Mouse (Mus musculus): Measurements from ENCODE around the gene Efl1. TPM values are rescaled to one million over a fixed set of nuclear protein-coding genes. Genes with fewer than 3 reads are reported as not detected.

Gene Efl1
- polyA plus RNA-seq, 1 experiment from 2014 or later, result 8.6 TPM

DNA sequence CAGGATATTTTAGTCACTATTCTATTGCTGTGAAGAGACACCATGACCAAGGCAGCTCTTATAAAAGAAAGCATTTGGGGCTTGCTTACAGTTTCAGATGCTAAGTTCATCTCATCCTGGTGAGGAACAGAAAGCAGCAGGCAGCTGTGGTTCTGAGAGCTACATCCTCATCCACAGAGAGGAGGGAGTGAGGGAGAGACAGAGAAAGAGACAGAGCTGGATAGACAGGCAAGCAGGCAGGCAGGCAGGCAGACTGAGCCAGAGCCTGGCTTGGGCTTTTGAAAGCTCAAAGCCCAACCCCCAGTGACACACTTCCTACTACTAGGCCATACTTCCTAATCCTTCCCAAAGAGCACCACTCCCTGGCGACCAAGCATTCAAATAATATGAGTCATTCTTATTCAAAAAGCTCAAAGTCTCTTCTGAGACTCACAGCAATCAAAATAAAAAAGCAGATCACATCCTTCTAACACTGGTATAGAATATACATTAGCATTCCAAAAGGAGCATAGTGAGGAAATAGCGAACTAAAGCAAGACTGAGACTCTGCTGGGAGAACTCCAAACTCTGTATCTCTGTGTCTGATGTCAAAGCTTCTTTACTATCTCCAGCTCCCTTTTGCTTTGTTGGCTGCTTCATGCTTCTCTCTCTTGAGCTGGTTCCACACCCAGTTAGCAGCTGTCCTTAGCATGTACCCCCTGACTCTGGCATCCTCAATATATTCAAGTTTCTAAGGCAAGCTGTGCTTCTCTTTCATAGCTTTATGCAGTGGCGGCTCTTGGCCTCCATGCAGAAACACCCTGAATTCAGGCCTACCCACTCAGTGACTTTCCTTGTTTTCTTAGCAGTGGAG is 86.6 kb downstream of the Efl1 start:
- no peak overlapping the region for H3K4me3 ChIP-seq (replicated peaks)
- no peak overlapping the region for H3K27ac ChIP-seq (replicated peaks)
- H3K9ac ChIP-seq, result no peak overlapping the region
- no peaks in the 10 kb centered on the region; the same call in 1 of the 2 replicates for H3K4me1 ChIP-seq (replicated peaks)
- 76% methylated on average over 3 of the region's 3 CpGs for WGBS (ENCODE audit: insufficient replicate concordance)
- H3K9me3 ChIP-seq (replicated peaks), result no peaks in the 10 kb centered on the region
- no peaks in the 10 kb centered on the region for H3K27me3 ChIP-seq
- no peak overlapping the region for H3K4me2 ChIP-seq
- 0 out of 2 replicates have a peak, but pooled peaks cover 7% of the 10 kb centered on the region for H3K36me3 ChIP-seq (replicated peaks)
- ATAC-seq (ENCODE audit: insufficient read depth), result no peak

DNA sequence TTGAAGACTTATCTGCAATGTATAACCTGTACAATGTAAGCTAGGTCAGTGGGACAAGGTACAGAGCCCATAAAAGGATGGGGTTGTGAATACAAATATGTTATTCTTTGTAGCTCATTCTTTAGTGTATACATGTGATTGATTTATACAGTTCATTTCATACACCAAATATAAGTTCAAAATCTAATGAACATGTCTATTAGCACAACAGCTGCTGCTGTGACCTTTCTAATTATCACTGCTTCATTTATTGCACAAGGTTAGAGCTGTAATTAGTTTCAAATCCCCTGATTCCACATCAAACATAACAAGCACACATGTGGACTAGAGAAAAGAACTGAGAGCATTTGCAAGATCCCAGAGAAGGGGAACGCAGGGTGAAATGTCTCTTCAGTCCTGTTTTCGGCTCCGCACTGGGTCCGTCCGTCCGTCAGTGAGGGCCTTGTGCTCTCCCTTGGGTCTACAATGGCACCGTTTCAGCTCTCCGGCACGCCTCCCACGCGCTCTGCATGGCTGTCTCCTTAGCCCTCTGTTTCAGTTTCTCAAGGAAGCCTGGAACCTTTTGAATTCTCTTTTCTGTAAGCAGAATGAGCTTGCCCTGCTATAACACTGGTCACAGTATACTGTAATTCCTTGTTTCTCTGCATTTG is 94.8 kb downstream of the Efl1 start:
- Histone ChIP-seq H3K36me3 (replicated peaks) (no peaks in the 10 kb centered on the region), H3K27me3 (no peaks in the 10 kb centered on the region), H3K4me2 (no peak overlapping the region), H3K9me3 (replicated peaks) (no peaks in the 10 kb centered on the region), H3K4me3 (replicated peaks) (no peak overlapping the region), H3K4me1 (replicated peaks) (no peaks in the 10 kb centered on the region; the same call in 1 of the 2 replicates), H3K9ac (no peak overlapping the region), H3K27ac (replicated peaks) (no peak overlapping the region)
- WGBS (ENCODE audit: insufficient replicate concordance), result 77% methylated on average over 11 of the region's 11 CpGs
- no peak for ATAC-seq (ENCODE audit: insufficient read depth)

DNA sequence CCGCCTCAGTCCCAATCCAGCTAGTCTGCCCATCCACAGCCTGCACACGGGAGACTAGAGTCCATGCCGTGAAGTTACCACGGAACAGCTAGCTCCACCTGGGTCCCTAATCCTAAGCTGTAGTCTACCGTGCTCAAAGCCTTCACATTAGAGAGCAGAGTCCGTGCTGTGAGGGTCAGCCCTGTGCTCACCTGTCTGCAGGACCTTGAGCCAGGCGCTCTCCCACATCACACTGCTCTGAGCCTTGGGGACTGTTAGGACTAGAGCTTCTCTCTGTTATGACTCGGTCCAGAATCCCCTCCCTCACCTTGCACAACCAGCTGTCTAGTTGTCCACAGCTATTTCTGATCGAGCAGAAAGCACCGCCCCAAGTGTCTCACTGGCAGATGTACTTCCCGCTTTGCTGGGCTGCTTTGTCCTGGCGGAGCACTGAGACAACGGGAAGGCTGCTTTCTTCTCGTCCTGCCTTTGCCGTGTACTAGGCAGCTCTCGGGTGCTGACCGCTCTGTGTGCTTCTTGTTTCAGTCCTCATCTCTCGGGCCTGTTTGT is 95.8 kb downstream of the Efl1 start:
- no peak for ATAC-seq (ENCODE audit: insufficient read depth)
- WGBS (ENCODE audit: insufficient replicate concordance), result 50% methylated on average over 18 of the region's 18 CpGs
- Histone ChIP-seq H3K27ac (replicated peaks) (no peak overlapping the region), H3K4me2 (no peak overlapping the region), H3K4me3 (replicated peaks) (no peak overlapping the region), H3K9me3 (replicated peaks) (no peaks in the 10 kb centered on the region), H3K27me3 (no peaks in the 10 kb centered on the region), H3K4me1 (replicated peaks) (peaks cover 6% of the 10 kb centered on the region; the same call in 1 of the 2 replicates), H3K9ac (no peak overlapping the region), H3K36me3 (replicated peaks) (no peaks in the 10 kb centered on the region)

DNA sequence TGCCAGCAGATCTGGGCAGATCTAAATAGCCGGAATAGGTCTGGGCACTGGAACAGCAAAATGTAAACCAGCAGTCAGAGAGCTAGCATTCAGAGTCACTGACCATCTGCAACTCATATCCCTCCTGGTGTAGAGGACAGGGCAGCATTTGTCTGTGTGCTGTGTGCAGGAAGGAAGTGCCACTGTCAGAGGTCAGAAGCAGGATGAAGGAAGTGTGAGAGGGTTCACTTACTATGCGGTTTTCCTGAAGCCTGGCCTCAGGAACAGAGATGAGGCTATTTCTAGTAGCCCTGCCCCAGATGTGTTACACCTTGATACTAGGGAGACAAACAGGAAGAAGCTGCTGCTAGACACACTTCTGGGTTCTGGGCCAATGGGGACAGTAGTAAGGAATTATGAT is 100.4 kb downstream of the Efl1 start:
- no peaks in the 10 kb centered on the region for H3K9me3 ChIP-seq (replicated peaks)
- no peaks in the 10 kb centered on the region for H3K27me3 ChIP-seq
- no peak overlapping the region for H3K4me3 ChIP-seq (replicated peaks)
- peaks cover 8% of the 10 kb centered on the region; the same call in 1 of the 2 replicates for H3K4me1 ChIP-seq (replicated peaks)
- 30% methylated on average over 2 of the region's 2 CpGs for WGBS (ENCODE audit: insufficient replicate concordance)
- H3K36me3 ChIP-seq (replicated peaks), result 0 out of 2 replicates have a peak, but pooled peaks cover 5% of the 10 kb centered on the region
- no peak overlapping the region for H3K4me2 ChIP-seq
- H3K9ac ChIP-seq, result no peak overlapping the region
- no peak overlapping the region for H3K27ac ChIP-seq (replicated peaks)
- 0 out of 2 replicates have a peak, but pooled peaks have one; percentile 25 for ATAC-seq (ENCODE audit: insufficient read depth)

DNA sequence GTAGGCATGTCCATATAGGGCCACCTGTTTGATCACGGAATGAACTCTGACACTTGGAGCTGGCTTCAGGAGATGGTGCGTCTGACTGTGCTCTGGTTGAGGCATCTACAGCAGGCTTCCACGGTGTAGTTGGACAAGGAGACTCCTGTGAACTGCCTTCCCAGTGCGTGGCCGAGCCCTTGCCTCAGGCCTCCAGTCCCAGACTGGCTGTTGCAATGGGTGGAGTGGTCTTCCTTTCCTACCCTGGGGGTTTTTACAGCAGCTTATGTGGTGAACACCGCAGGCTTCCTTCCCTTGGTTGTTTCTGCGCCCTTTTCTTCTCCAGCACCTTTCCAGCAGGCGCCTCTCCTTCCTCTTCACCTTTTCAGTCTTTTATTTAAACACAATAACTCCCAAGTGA is 100.8 kb downstream of the Efl1 start:
- 31% methylated on average over 8 of the region's 8 CpGs for WGBS (ENCODE audit: insufficient replicate concordance)
- no peak overlapping the region for H3K27ac ChIP-seq (replicated peaks)

DNA sequence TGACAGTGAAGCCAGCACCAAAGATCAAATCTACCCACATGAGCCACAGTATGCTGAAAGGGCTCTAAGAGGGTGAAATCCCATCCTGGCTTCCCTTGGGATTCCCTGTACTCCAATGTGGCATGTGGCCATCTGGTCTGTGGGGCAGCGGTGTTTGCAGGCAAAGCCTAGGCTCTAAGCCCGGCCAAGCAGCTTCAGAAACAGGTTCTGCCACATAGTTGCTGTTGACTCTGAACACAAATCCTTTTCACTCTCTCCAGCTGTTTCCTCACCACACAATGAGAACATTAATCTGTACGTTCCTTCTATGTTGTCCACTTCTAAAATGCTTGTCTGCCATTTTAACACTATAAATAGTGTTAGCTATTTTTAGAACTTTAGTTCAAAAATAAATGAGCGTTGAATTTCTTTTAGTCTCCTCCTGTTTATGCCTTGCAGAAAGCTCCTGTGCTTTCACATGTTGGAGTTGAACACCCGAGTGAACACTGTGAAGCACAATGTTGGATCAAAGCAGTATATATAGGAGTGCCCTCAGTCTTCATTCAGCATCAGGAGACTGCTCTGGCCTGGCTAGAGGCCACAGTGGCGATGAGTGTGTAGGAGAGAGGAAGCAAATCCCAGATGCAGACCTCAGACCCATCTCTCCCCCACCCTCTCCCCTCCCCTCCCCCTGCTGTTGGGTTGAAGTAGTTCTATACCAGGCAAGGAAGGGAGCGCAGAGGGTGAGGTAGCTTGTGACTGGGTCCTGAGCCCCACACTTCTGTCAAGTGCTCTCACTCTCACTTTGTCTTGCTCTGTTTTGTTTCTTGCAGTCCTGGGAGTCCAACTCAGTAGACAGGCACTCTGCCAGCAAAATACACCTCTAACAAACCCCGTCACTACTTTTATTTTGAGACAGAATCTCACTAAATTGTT is 104.0 kb downstream of the Efl1 start:
- Histone ChIP-seq H3K4me2 (no peak overlapping the region), H3K9me3 (replicated peaks) (no peaks in the 10 kb centered on the region), H3K4me1 (replicated peaks) (0 out of 2 replicates have a peak, but pooled peaks cover 8% of the 10 kb centered on the region), H3K27me3 (no peaks in the 10 kb centered on the region), H3K9ac (no peak overlapping the region), H3K36me3 (replicated peaks) (peaks cover 9% of the 10 kb centered on the region; the same call in 1 of the 2 replicates), H3K4me3 (replicated peaks) (no peak overlapping the region), H3K27ac (replicated peaks) (no peak overlapping the region)
- ATAC-seq (ENCODE audit: insufficient read depth), result no peak
- 66% methylated on average over 8 of the region's 8 CpGs for WGBS (ENCODE audit: insufficient replicate concordance)

More for the DNA sequence above, 100.8 kb downstream of the Efl1 start:
- H3K4me2 ChIP-seq, result no peak overlapping the region
- 0 out of 2 replicates have a peak, but pooled peaks cover 5% of the 10 kb centered on the region for H3K36me3 ChIP-seq (replicated peaks)
- H3K9ac ChIP-seq, result no peak overlapping the region
- peaks cover 8% of the 10 kb centered on the region; the same call in 1 of the 2 replicates for H3K4me1 ChIP-seq (replicated peaks)
- no peaks in the 10 kb centered on the region for H3K27me3 ChIP-seq
- no peaks in the 10 kb centered on the region for H3K9me3 ChIP-seq (replicated peaks)
- no peak overlapping the region for H3K4me3 ChIP-seq (replicated peaks)
- ATAC-seq (ENCODE audit: insufficient read depth), result no peak

DNA sequence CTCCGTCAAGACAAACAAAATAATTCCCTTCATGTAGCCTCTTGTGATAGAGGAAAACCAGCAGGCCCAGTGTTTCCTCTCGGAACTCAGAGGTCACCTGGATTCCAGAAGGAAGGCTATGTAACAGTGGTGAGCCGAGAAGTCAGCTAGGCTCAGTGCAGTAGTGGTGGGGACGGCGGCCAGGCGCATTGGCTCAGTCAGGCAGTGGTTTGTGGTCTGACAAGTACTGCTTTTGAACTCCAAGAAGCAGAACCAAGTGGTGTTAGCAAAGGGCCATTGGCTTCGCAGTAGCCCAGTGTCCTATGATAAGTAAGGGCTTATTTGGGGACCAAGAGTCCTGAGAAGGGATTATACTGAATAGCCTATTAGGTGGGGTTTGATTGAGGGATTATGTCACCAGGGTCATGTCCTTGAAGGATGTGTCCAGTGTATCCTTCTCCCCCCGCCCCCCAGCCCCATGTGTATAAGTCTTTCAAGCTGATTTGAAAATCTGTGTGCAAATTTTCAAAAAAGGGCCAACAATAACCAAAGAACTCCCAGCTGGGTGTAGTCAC is 107.3 kb downstream of the Efl1 start:
- no peak overlapping the region for H3K9ac ChIP-seq
- no peaks in the 10 kb centered on the region for H3K9me3 ChIP-seq (replicated peaks)
- WGBS (ENCODE audit: insufficient replicate concordance), result 56% methylated on average over 8 of the region's 8 CpGs
- ATAC-seq (ENCODE audit: insufficient read depth), result no peak
- no peak overlapping the region for H3K4me3 ChIP-seq (replicated peaks)
- peaks cover 9% of the 10 kb centered on the region; the same call in 1 of the 2 replicates for H3K36me3 ChIP-seq (replicated peaks)
- no peak overlapping the region for H3K27ac ChIP-seq (replicated peaks)
- H3K4me1 ChIP-seq (replicated peaks), result no peaks in the 10 kb centered on the region
- no peaks in the 10 kb centered on the region for H3K27me3 ChIP-seq
- H3K4me2 ChIP-seq, result no peak overlapping the region

DNA sequence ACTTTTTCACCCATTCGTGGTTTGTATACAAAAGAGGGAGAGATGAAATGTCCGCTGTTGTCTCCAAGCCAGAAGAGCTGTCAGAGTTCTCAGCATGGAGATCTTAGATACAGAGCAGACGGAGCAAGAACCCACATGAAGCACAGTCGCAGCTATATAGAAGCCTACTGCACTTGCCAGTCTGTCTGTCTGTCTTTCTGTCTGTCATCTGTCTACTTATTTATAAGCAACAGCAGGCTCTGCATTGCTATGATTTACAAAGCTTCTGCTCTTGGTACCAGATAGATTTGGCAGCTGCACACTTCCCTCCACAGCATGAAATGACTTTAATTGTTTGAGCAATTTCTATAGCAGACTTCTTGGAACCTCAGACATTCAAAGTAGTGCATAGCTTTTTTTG is 110.1 kb downstream of the Efl1 start:
- peaks cover 13% of the 10 kb centered on the region for H3K36me3 ChIP-seq (replicated peaks)
- no peak overlapping the region for H3K4me2 ChIP-seq
- H3K9ac ChIP-seq, result no peak overlapping the region
- H3K27me3 ChIP-seq, result no peaks in the 10 kb centered on the region
- H3K4me3 ChIP-seq (replicated peaks), result no peak overlapping the region
- 70% methylated on average over 4 of the region's 4 CpGs for WGBS (ENCODE audit: insufficient replicate concordance)
- no peak overlapping the region for H3K27ac ChIP-seq (replicated peaks)
- H3K4me1 ChIP-seq (replicated peaks), result no peaks in the 10 kb centered on the region
- H3K9me3 ChIP-seq (replicated peaks), result no peaks in the 10 kb centered on the region
- no peak for ATAC-seq (ENCODE audit: insufficient read depth)

DNA sequence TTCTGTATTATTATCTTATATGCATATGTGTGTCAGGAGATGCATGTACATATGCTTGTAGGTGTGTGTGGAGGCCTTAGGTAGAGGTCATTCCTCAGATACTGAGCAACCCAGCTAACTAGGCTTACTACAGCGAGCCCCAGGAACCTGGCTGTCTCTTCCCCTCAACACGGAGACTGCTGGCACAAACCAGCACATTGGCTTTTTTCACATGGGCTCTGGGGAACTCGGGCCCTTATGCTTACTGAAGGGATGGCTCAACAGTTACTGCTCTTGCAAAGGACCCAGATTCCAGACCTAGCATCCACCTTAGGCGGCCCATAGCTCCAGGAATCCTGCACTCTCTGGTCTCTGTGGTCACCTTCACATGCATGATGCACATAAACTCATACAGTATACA is 110.7 kb downstream of the Efl1 start:
- WGBS (ENCODE audit: insufficient replicate concordance), result 68% methylated on average over 4 of the region's 4 CpGs
- Histone ChIP-seq H3K4me2 (no peak overlapping the region), H3K9me3 (replicated peaks) (no peaks in the 10 kb centered on the region), H3K4me1 (replicated peaks) (no peaks in the 10 kb centered on the region), H3K36me3 (replicated peaks) (peaks cover 13% of the 10 kb centered on the region), H3K9ac (no peak overlapping the region), H3K4me3 (replicated peaks) (no peak overlapping the region), H3K27me3 (no peaks in the 10 kb centered on the region), H3K27ac (replicated peaks) (no peak overlapping the region)
- ATAC-seq (ENCODE audit: insufficient read depth), result no peak

DNA sequence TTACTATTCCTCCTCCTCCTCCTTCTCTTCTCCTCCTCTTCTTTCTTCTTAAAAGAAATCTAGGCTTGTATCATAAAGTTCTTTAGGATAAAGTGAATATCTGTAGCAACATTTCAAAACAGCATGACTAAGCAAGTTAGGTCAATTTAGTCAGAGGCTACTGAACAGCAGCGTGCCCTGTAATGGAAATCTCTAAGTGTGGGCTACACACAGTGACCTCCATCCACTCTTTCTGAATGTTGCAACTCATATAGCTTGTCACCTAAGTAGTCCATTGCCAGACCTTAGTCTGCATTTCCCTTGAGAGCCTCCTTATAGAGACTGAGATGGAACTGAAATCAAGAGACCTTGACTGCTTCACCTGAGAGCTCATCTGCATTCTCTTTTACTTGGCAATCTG is 116.5 kb downstream of the Efl1 start:
- no peaks in the 10 kb centered on the region for H3K9me3 ChIP-seq (replicated peaks)
- ATAC-seq (ENCODE audit: insufficient read depth), result no peak
- H3K4me3 ChIP-seq (replicated peaks), result no peak overlapping the region
- no peak overlapping the region for H3K9ac ChIP-seq
- 50% methylated on average over 1 of the region's 1 CpGs for WGBS (ENCODE audit: insufficient replicate concordance)
- H3K36me3 ChIP-seq (replicated peaks), result peaks cover 9% of the 10 kb centered on the region; the same call in 1 of the 2 replicates
- H3K4me2 ChIP-seq, result no peak overlapping the region
- no peaks in the 10 kb centered on the region for H3K27me3 ChIP-seq
- H3K4me1 ChIP-seq (replicated peaks), result no peaks in the 10 kb centered on the region
- no peak overlapping the region for H3K27ac ChIP-seq (replicated peaks)
